Mouse (Mus musculus) MEL (cell line): ENCODE measurements around the gene Mapk8ip1. TPM values are rescaled to one million over a fixed set of nuclear protein-coding genes. Genes with fewer than 3 reads are reported as not detected.

Experiments
- DNase-seq: peaks from one replicate; pipeline ENCODE4 v3.0.0; 2011; ENCODE audit warnings: low read depth, low spot score
- H3K27ac ChIP-seq: 2 replicates; pipeline ENCODE4 v1.5.1; 2012; ENCODE audit warnings: low read depth, mild to moderate bottlenecking, control low read depth, low read length, moderate library complexity; ENCODE audit not compliant: control insufficient read depth
- H3K27me3 ChIP-seq, 2 experiments: fragments of 150-350 bp in 1 of 2; sonication (generic) in 1 of 2; 2 replicates each; pipeline ENCODE4 v1.6.1; 2012; ENCODE audit warnings: low read length in 2 of 2, mild to moderate bottlenecking in 2 of 2, improper control_type of control experiment in 1 of 2, moderate library complexity in 1 of 2; ENCODE audit not compliant: insufficient read depth in 2 of 2, control insufficient read depth in 1 of 2
- H3K36me3 ChIP-seq, 2 experiments: 2 replicates each; pipeline ENCODE4 v1.6.1; 2012 to 2014; ENCODE audit warnings: low read length in 2 of 2, improper control_type of control experiment in 1 of 2, inconsistent platforms in 1 of 2, mild to moderate bottlenecking in 1 of 2; ENCODE audit not compliant: insufficient read depth in 2 of 2, control insufficient read depth in 1 of 2
- H3K4me1 ChIP-seq, 2 experiments: fragments of 150-350 bp in 1 of 2; sonication (generic) in 1 of 2; 2 replicates each; pipeline ENCODE4 v1.6.1; 2012; ENCODE audit warnings: low read length in 2 of 2, improper control_type of control experiment in 1 of 2, mild to moderate bottlenecking in 1 of 2; ENCODE audit not compliant: insufficient read depth in 2 of 2, control insufficient read depth in 1 of 2
- H3K4me3 ChIP-seq, 2 experiments: fragments of 150-350 bp in 1 of 2; sonication (generic) in 1 of 2; 2 replicates each; pipeline ENCODE4 v1.5.1; 2012; ENCODE audit warnings: low read depth in 2 of 2, low read length in 2 of 2, mild to moderate bottlenecking in 2 of 2, moderate library complexity in 2 of 2, control low read depth in 1 of 2, improper control_type of control experiment in 1 of 2; ENCODE audit not compliant: control insufficient read depth in 1 of 2, insufficient read depth in 1 of 2
- H3K79me2 ChIP-seq: 2 replicates; pipeline ENCODE4 v1.6.1; 2012; ENCODE audit warnings: mild to moderate bottlenecking, low read length, moderate library complexity; ENCODE audit not compliant: control insufficient read depth, poor library complexity, insufficient read depth
- H3K9ac ChIP-seq: 2 replicates; pipeline ENCODE4 v1.6.1; 2012; ENCODE audit warnings: low read depth, mild to moderate bottlenecking, control low read depth, low read length, moderate library complexity; ENCODE audit not compliant: control insufficient read depth, poor library complexity, severe bottlenecking
- H3K9me3 ChIP-seq: fragments of 150-350 bp; sonication (generic); replicated peaks from 2 replicates; pipeline ENCODE4 v1.6.1; 2012; ENCODE audit warnings: mild to moderate bottlenecking, low read length, improper control_type of control experiment, moderate library complexity; ENCODE audit not compliant: insufficient read depth
- CHD1 ChIP-seq: IDR thresholded peaks from 2 replicates; pipeline ENCODE4 v1.6.1; 2012; ENCODE audit warnings: low read depth, mild to moderate bottlenecking, inconsistent platforms, low read length, improper control_type of control experiment
- ELF1 ChIP-seq: IDR thresholded peaks from 2 replicates; pipeline ENCODE4 v1.6.1; 2014; ENCODE audit warnings: low read depth, mild to moderate bottlenecking, inconsistent platforms, low read length, improper control_type of control experiment, moderate library complexity
- EP300 ChIP-seq, 2 experiments: IDR thresholded peaks; 2 replicates each; pipeline ENCODE4 v1.6.1; 2011; ENCODE audit warnings: improper control_type of control experiment in 2 of 2, low read length in 2 of 2, low read depth in 1 of 2, mild to moderate bottlenecking in 1 of 2
- GABPA ChIP-seq: IDR thresholded peaks from 2 replicates; pipeline ENCODE4 v1.6.1; 2012; ENCODE audit warnings: low read depth, mild to moderate bottlenecking, inconsistent platforms, low read length, improper control_type of control experiment, moderate library complexity
- MAX ChIP-seq: IDR thresholded peaks from 2 replicates; pipeline ENCODE4 v1.6.1; 2011; ENCODE audit warnings: low read length, improper control_type of control experiment
- MXI1 ChIP-seq: IDR thresholded peaks from 2 replicates; pipeline ENCODE4 v1.6.1; 2011; ENCODE audit warnings: mild to moderate bottlenecking, low read depth, low read length, improper control_type of control experiment
- MYC ChIP-seq: IDR thresholded peaks from 2 replicates; pipeline ENCODE4 v1.6.1; 2011; ENCODE audit warnings: low read depth, mild to moderate bottlenecking, low read length, improper control_type of control experiment, moderate library complexity
- NELFE ChIP-seq: IDR thresholded peaks from 2 replicates; pipeline ENCODE4 v1.6.1; 2011; ENCODE audit warnings: low read depth, low read length, improper control_type of control experiment
- NRF1 ChIP-seq: IDR thresholded peaks from 2 replicates; pipeline ENCODE4 v1.6.1; 2014; ENCODE audit warnings: low read depth, mild to moderate bottlenecking, inconsistent platforms, low read length, improper control_type of control experiment, moderate library complexity; ENCODE audit not compliant: poor library complexity, insufficient read depth, severe bottlenecking
- POLR2AphosphoS2 ChIP-seq: IDR thresholded peaks from 2 replicates; pipeline ENCODE4 v1.6.1; 2011; ENCODE audit warnings: low read length, improper control_type of control experiment
- RCOR1 ChIP-seq: IDR thresholded peaks from 2 replicates; pipeline ENCODE4 v1.6.1; 2012; ENCODE audit warnings: low read depth, mild to moderate bottlenecking, inconsistent platforms, low read length, improper control_type of control experiment
- TAL1 ChIP-seq: IDR thresholded peaks from 2 replicates; pipeline ENCODE4 v1.6.1; 2012; ENCODE audit warnings: mild to moderate bottlenecking, inconsistent platforms, low read length, moderate library complexity, mixed read lengths
- UBTF ChIP-seq: IDR thresholded peaks from 2 replicates; pipeline ENCODE4 v1.6.1; 2012; ENCODE audit warnings: low read depth, mild to moderate bottlenecking, inconsistent platforms, low read length, improper control_type of control experiment, moderate library complexity, borderline replicate concordance; ENCODE audit not compliant: insufficient read depth
- USF2 ChIP-seq, 2 experiments: IDR thresholded peaks; 2 replicates each; pipeline ENCODE4 v1.6.1; 2011 to 2012; ENCODE audit warnings: improper control_type of control experiment in 2 of 2, low read length in 2 of 2, borderline replicate concordance in 1 of 2, inconsistent platforms in 1 of 2, low read depth in 1 of 2, mild to moderate bottlenecking in 1 of 2; ENCODE audit not compliant: insufficient read depth in 1 of 2
- ZC3H11A ChIP-seq: IDR thresholded peaks from 2 replicates; pipeline ENCODE4 v1.6.1; 2012; ENCODE audit warnings: low read depth, mild to moderate bottlenecking, inconsistent platforms, low read length, improper control_type of control experiment
- ZNF384 ChIP-seq: IDR thresholded peaks from 2 replicates; pipeline ENCODE4 v1.6.1; 2012; ENCODE audit warnings: low read depth, mild to moderate bottlenecking, inconsistent platforms, low read length, improper control_type of control experiment
- polyA plus RNA-seq, 2 experiments: library from polyadenylated mRNA; stranded (reverse) in 1 of 2; unstranded in 1 of 2; fragments of >175 nt in 1 of 2; fragments of >200 nt in 1 of 2; gene quantifications; 2 replicates each; pipeline versions ENCODE4 v1.2.1 to v1.2.4; 2012; ENCODE audit warnings: low replicate concordance in 2 of 2, low read depth in 1 of 2; ENCODE audit not compliant: insufficient read length in 2 of 2, insufficient read depth in 1 of 2, missing spikeins in 1 of 2
- total RNA-seq: library from RNA; depleted of rRNA; stranded (reverse); fragments of 300-350 nt; gene quantifications from 2 replicates; pipeline ENCODE4 v1.2.3, GENCODE M21; 2012

Gene Mapk8ip1
- total and polyA plus RNA-seq, 3 experiments = 2.5 to 3.8 TPM; not detected in 1

DNA sequence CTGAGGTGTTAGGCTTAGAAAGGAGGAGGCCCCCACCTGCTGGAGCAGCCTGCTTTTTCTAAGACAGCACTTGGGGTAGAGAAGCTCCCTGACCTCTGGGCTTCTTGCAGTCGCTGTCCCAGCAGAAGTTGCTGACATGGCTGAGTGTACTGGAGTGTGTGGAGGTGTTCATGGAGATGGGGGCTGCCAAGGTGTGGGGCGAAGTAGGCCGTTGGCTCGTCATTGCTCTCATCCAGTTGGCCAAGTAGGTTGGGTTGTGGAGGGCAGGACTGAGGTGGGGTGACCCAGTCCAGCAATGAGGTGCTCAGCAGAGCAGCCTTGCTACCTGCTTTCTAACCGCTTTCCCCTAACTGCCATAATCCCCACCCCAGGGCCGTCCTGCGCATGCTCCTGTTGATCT, 23.7 kb downstream of the Mapk8ip1 start:
- Histone ChIP-seq H3K9ac (no peak overlapping the region), H3K27ac (no peak overlapping the region), H3K4me3 (no peak overlapping the region), H3K4me1 (peaks cover 0 to 12% of the 10 kb centered on the region in 2 experiments; a peak in 2 of 4 replicates), H3K36me3 (no peaks in the 10 kb centered on the region; a peak in 1 of 4 replicates), H3K27me3 (no peaks in the 10 kb centered on the region), H3K9me3 (no peaks in the 10 kb centered on the region), H3K79me2 (peaks cover 5% of the 10 kb centered on the region)
- no peak for TF ChIP-seq NRF1
- no peak for TF ChIP-seq MYC
- no peak for DNase-seq

DNA sequence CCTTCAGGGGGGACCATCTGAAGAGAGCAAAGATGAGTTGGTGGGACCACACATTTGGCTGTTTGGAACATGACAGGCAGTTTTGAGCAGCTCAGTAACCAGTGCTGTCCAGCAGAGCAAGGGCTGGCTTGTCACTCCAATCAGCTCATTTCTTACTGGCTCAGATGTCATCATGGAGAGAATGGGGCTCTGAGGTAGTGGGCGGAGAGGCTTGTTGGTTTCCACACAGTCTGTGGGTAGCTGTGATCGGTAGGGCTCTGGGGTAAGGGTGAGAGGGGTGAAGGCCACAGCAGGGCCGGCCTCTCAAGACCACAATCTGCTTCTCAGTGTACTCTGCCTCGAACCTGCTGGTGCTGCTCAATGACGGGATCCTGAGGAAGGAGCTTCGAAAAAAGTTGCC, 24.8 kb downstream of the Mapk8ip1 start:
- no peaks in the 10 kb centered on the region; a peak in 1 of 4 replicates for H3K36me3 ChIP-seq
- TF ChIP-seq NRF1 (no peak), TAL1 (no peak), USF2 (IDR thresholded peaks at IDR 0.05; ENCODE audit: borderline replicate concordance in 1 of 2, insufficient read depth in 1 of 2, low read depth in 1 of 2, low read length in 2 of 2) (no peak), EP300 (IDR thresholded peaks at IDR 0.05; ENCODE audit: low read depth in 1 of 2, low read length in 2 of 2) (no peak), MXI1 (no peak), CHD1 (no peak), MAX (no peak), ELF1 (no peak)
- TF ChIP-seq, all 39 proteins: peak for 0
- Histone ChIP-seq H3K27ac (no peak overlapping the region), H3K27me3 (no peaks in the 10 kb centered on the region), H3K4me1 (peaks cover 0 to 12% of the 10 kb centered on the region in 2 experiments; a peak in 2 of 4 replicates), H3K9me3 (no peaks in the 10 kb centered on the region), H3K9ac (peak overlapping the region; percentile 77), H3K4me3 (peak overlapping the region; percentile 72 to 84), H3K79me2 (peaks cover 5% of the 10 kb centered on the region)
- DNase-seq = peak; percentile 44

DNA sequence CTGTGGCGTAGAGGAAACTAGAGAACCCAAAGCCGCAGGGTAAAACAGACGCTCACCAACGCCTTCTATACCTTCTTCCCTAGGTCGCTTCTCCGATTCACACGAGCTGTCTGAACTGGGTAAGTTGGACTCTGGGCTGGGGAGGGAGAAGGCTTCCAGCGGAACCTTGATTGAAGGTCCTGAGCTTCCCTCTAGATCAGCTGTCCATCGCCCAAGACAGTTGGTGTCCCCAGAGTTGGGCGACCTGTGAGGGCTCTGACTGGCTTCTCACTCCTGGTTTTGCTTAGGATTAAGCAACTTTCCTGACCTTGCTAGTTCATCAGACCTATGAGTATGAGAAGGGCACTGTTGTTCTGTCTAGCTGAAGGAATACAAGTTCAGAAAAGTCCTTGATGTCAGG, 25.3 kb downstream of the Mapk8ip1 start:
- peak; percentile 44 for DNase-seq
- Histone ChIP-seq H3K27ac (peak overlapping the region; percentile 37; the same call in 1 of the 2 replicates), H3K4me3 (peak overlapping the region; percentile 72 to 84), H3K9ac (peak overlapping the region; percentile 77), H3K79me2 (peaks cover 5% of the 10 kb centered on the region), H3K36me3 (no peaks in the 10 kb centered on the region), H3K4me1 (peaks cover 0 to 12% of the 10 kb centered on the region in 2 experiments; a peak in 2 of 4 replicates), H3K9me3 (no peaks in the 10 kb centered on the region), H3K27me3 (no peaks in the 10 kb centered on the region)
- TF ChIP-seq EP300 (IDR thresholded peaks at IDR 0.05; ENCODE audit: low read depth in 1 of 2, low read length in 2 of 2) (no peak), NELFE (no peak), GABPA (no peak), RCOR1 (no peak), MXI1 (no peak), UBTF (no peak), MAX (no peak), POLR2AphosphoS2 (no peak), ZC3H11A (no peak), ZNF384 (no peak)
